In genomic region chr16:33056786-33057185, GRCm38 (mm10) we compare ENCODE assay signal across 8 mouse cellular contexts. TPM values are rescaled to one million over a fixed set of nuclear protein-coding genes. Genes with fewer than 3 reads are reported as not detected.
DNase-seq lines count a peak whose midpoint lies in the region; ATAC-seq and TF ChIP-seq lines count a peak whose summit lies in the region.

No protein-coding gene starts in this region.

- peak; percentile 22 for ATAC-seq in heart, postnatal 0 days (ENCODE audit: insufficient read depth, low read depth)
- ATAC-seq in embryonic facial prominence, embryonic 11.5 days (replicated peaks; ENCODE audit: insufficient number of reproducible peaks, low FRiP score, low TSS enrichment, low read depth), result no peak
- ATAC-seq in intestine, postnatal 0 days, result peak; percentile 34
- ATAC-seq in midbrain, postnatal 0 days (ENCODE audit: low FRiP score), result peak; percentile 65

- H3K4me1 ChIP-seq in heart, postnatal 0 days (ENCODE audit: control insufficient read depth, insufficient read depth), result peaks cover 11% of the 10 kb centered on the region
- no peaks in the 10 kb centered on the region; the same call in 1 of the 2 replicates for H3K4me1 ChIP-seq in embryonic facial prominence, embryonic 11.5 days (ENCODE audit: control insufficient read depth, insufficient read depth, low read length)
- H3K4me1 ChIP-seq in intestine, postnatal 0 days (replicated peaks; ENCODE audit: control insufficient read depth, insufficient read depth, low read length), result 0 out of 2 replicates have a peak, but pooled peaks cover 8% of the 10 kb centered on the region
- H3K4me1 ChIP-seq in midbrain, postnatal 0 days (ENCODE audit: insufficient read depth, low read length), result peaks cover 5% of the 10 kb centered on the region; the same call in 1 of the 2 replicates

- TF ChIP-seq EP300 in heart, postnatal 0 days (IDR thresholded peaks at IDR 0.05; ENCODE audit: low read depth), result no peak

- peak overlapping the region; percentile 91 for H3K27ac ChIP-seq in heart, postnatal 0 days (ENCODE audit: low read depth)
- H3K27ac ChIP-seq in embryonic facial prominence, embryonic 11.5 days (replicated peaks; ENCODE audit: low read depth, low read length), result peak overlapping the region; percentile 87
- H3K27ac ChIP-seq in intestine, postnatal 0 days (ENCODE audit: low read depth, low read length), result peak overlapping the region; percentile 83
- H3K27ac ChIP-seq in midbrain, postnatal 0 days (ENCODE audit: low read depth, low read length), result peak overlapping the region; percentile 87

- WGBS in heart, postnatal 0 days, result 0% methylated on average over 24 of the region's 24 CpGs
- WGBS in embryonic facial prominence, embryonic 11.5 days, result under 1% methylated on average over 24 of the region's 24 CpGs
- under 1% methylated on average over 24 of the region's 24 CpGs for WGBS in intestine, postnatal 0 days
- 0% methylated on average over 24 of the region's 24 CpGs for WGBS in midbrain, postnatal 0 days

- intact Hi-C loops in heart, postnatal 10 days (cut with DNase I), result no loop called here

- H3K4me3 ChIP-seq in heart, postnatal 0 days (ENCODE audit: low read depth, low read length), result peak overlapping the region; percentile 91
- H3K4me3 ChIP-seq in embryonic facial prominence, embryonic 11.5 days (ENCODE audit: low read depth, low read length), result peak overlapping the region; percentile 94
- H3K4me3 ChIP-seq in intestine, postnatal 0 days (ENCODE audit: low read depth, low read length), result peak overlapping the region; percentile 97
- peak overlapping the region; percentile 84 for H3K4me3 ChIP-seq in midbrain, postnatal 0 days (ENCODE audit: low read depth, low read length)

- no peaks in the 10 kb centered on the region for H3K27me3 ChIP-seq in heart, postnatal 0 days (ENCODE audit: control insufficient read depth, insufficient read depth, low read length)
- H3K27me3 ChIP-seq in embryonic facial prominence, embryonic 11.5 days (ENCODE audit: control insufficient read depth, insufficient read depth, low read length), result no peaks in the 10 kb centered on the region
- no peaks in the 10 kb centered on the region for H3K27me3 ChIP-seq in intestine, postnatal 0 days (replicated peaks; ENCODE audit: control insufficient read depth, insufficient read depth, low read length)
- H3K27me3 ChIP-seq in midbrain, postnatal 0 days (ENCODE audit: insufficient read depth, low read length), result no peaks in the 10 kb centered on the region

- no peak for TF ChIP-seq CTCF in heart, postnatal 0 days (IDR thresholded peaks at IDR 0.05; ENCODE audit: low read depth)
- TF ChIP-seq CTCF in intestine, postnatal 0 days (IDR thresholded peaks at IDR 0.05; ENCODE audit: low read depth), result no peak
- TF ChIP-seq CTCF in midbrain, postnatal 0 days (IDR thresholded peaks at IDR 0.05), result no peak

- peaks cover 31% of the 10 kb centered on the region for H3K36me3 ChIP-seq in heart, postnatal 0 days (replicated peaks; ENCODE audit: control insufficient read depth, insufficient read depth, low read length)
- H3K36me3 ChIP-seq in embryonic facial prominence, embryonic 11.5 days (replicated peaks; ENCODE audit: control insufficient read depth, insufficient read depth, low read depth, low read length), result peaks cover 12% of the 10 kb centered on the region
- H3K36me3 ChIP-seq in intestine, postnatal 0 days (ENCODE audit: control insufficient read depth, insufficient read depth), result peaks cover 28% of the 10 kb centered on the region
- H3K36me3 ChIP-seq in midbrain, postnatal 0 days (ENCODE audit: insufficient read depth, low read length), result peaks cover 19% of the 10 kb centered on the region; the same call in 1 of the 2 replicates

- peak overlapping the region; percentile 78 for H3K4me2 ChIP-seq in heart, postnatal 0 days (ENCODE audit: low read depth, low read length)
- peak overlapping the region; percentile 57 for H3K4me2 ChIP-seq in embryonic facial prominence, embryonic 11.5 days (ENCODE audit: low read depth, low read length)
- peak overlapping the region; percentile 74 for H3K4me2 ChIP-seq in intestine, postnatal 0 days (replicated peaks; ENCODE audit: low read depth)
- H3K4me2 ChIP-seq in midbrain, postnatal 0 days (ENCODE audit: low read depth, low read length, poor library complexity, severe bottlenecking), result peak overlapping the region; percentile 75

- H3K9me3 ChIP-seq in heart, postnatal 0 days (replicated peaks; ENCODE audit: control insufficient read depth, low read length), result no peaks in the 10 kb centered on the region
- no peaks in the 10 kb centered on the region for H3K9me3 ChIP-seq in embryonic facial prominence, embryonic 11.5 days (replicated peaks; ENCODE audit: control insufficient read depth, low read length)
- H3K9me3 ChIP-seq in intestine, postnatal 0 days (ENCODE audit: control insufficient read depth), result no peaks in the 10 kb centered on the region
- no peaks in the 10 kb centered on the region for H3K9me3 ChIP-seq in midbrain, postnatal 0 days (ENCODE audit: low read length)

- DNase-seq in heart, postnatal 0 days (ENCODE audit: low spot score), result peak; percentile 45
- DNase-seq in heart, postnatal 10 days, result no peak
- DNase-seq in ES-CJ7 (ENCODE audit: low read depth, low spot score), result peak; percentile 57
- DNase-seq in embryonic facial prominence, embryonic 11.5 days (ENCODE audit: low spot score), result no peak
- peak; percentile 44 for DNase-seq in midbrain, postnatal 0 days (ENCODE audit: low spot score)
- DNase-seq in frontal cortex, adult 2 months (ENCODE audit: extremely low spot score in 1 of 2, low spot score in 1 of 2), result no peak
- DNase-seq in B cell, adult 2 months, result no peak

- H3K9ac ChIP-seq in heart, postnatal 0 days (replicated peaks; ENCODE audit: low read depth, low read length), result peak overlapping the region; percentile 93
- peak overlapping the region; percentile 98 for H3K9ac ChIP-seq in embryonic facial prominence, embryonic 11.5 days (replicated peaks; ENCODE audit: low read length)
- peak overlapping the region; percentile 94 for H3K9ac ChIP-seq in intestine, postnatal 0 days (ENCODE audit: low read depth, low read length)
- peak overlapping the region; percentile 94 for H3K9ac ChIP-seq in midbrain, postnatal 0 days (replicated peaks; ENCODE audit: low read length, poor library complexity, severe bottlenecking)

RNA-seq across cellular contexts. Expression of gene Rpl35a, which starts 0.5 kb away (rescaled TPM):
- total RNA-seq in heart, postnatal 0 days (2014; rRNA removed; ENCODE audit: low replicate concordance), result 615 and 659 TPM in 2 replicates
- 490 and 528 TPM in 2 replicates for polyA plus RNA-seq in heart, postnatal 0 days (2015; fragmentation: Nextera tagmentation; extraction: Ambion mirVana)
- 100 to 1,000 TPM; 380 to 387 TPM for total RNA-seq in heart, postnatal 10 days (2021)
- 929 and 931 TPM in 2 replicates for polyA plus RNA-seq in embryonic facial prominence, embryonic 11.5 days (2014; fragmentation: Nextera tagmentation; extraction: Ambion mirVana)
- polyA plus RNA-seq in intestine, postnatal 0 days (2015; fragmentation: Nextera tagmentation; extraction: Ambion mirVana), result 613 and 645 TPM in 2 replicates
- total RNA-seq in midbrain, postnatal 0 days (2014; rRNA removed), result 675 and 710 TPM in 2 replicates
- 425 and 447 TPM in 2 replicates for polyA plus RNA-seq in midbrain, postnatal 0 days (2015; fragmentation: Nextera tagmentation; extraction: Ambion mirVana)
- polyA plus RNA-seq in frontal cortex, adult 2 months (2012; rRNA removed), result 770 and 771 TPM in 2 replicates

RNA-seq across cellular contexts. Expression of gene Iqcg, which starts 0.8 kb away (rescaled TPM):
- 0.23 TPM in 1 of 2 replicates, not detected in the other for total RNA-seq in heart, postnatal 0 days (2014; rRNA removed; ENCODE audit: low replicate concordance)
- polyA plus RNA-seq in heart, postnatal 0 days (2015; fragmentation: Nextera tagmentation; extraction: Ambion mirVana), result 0.83 and 1.4 TPM in 2 replicates
- under 1 TPM; 0.24 to 0.30 TPM for total RNA-seq in heart, postnatal 10 days (2021)
- 3.7 and 3.8 TPM in 2 replicates for polyA plus RNA-seq in embryonic facial prominence, embryonic 11.5 days (2014; fragmentation: Nextera tagmentation; extraction: Ambion mirVana)
- polyA plus RNA-seq in intestine, postnatal 0 days (2015; fragmentation: Nextera tagmentation; extraction: Ambion mirVana), result 2.1 and 2.4 TPM in 2 replicates
- total RNA-seq in midbrain, postnatal 0 days (2014; rRNA removed), result 2.5 and 8.3 TPM in 2 replicates
- 4.7 and 5.1 TPM in 2 replicates for polyA plus RNA-seq in midbrain, postnatal 0 days (2015; fragmentation: Nextera tagmentation; extraction: Ambion mirVana)
- 2.0 and 3.3 TPM in 2 replicates for polyA plus RNA-seq in frontal cortex, adult 2 months (2012; rRNA removed)

RNA-seq across cellular contexts. Expression of gene Lmln, which starts 5.5 kb away (rescaled TPM):
- 3.5 and 4.4 TPM in 2 replicates for total RNA-seq in heart, postnatal 0 days (2014; rRNA removed; ENCODE audit: low replicate concordance)
- 0.81 and 1.1 TPM in 2 replicates for polyA plus RNA-seq in heart, postnatal 0 days (2015; fragmentation: Nextera tagmentation; extraction: Ambion mirVana)
- 1 to 10 TPM; 2.2 to 2.3 TPM for total RNA-seq in heart, postnatal 10 days (2021)
- polyA plus RNA-seq in embryonic facial prominence, embryonic 11.5 days (2014; fragmentation: Nextera tagmentation; extraction: Ambion mirVana), result 1.2 and 2.3 TPM in 2 replicates
- polyA plus RNA-seq in intestine, postnatal 0 days (2015; fragmentation: Nextera tagmentation; extraction: Ambion mirVana), result 0.72 and 0.99 TPM in 2 replicates
- total RNA-seq in midbrain, postnatal 0 days (2014; rRNA removed), result 7.6 and 19.0 TPM in 2 replicates
- 1.4 and 2.4 TPM in 2 replicates for polyA plus RNA-seq in midbrain, postnatal 0 days (2015; fragmentation: Nextera tagmentation; extraction: Ambion mirVana)
- 8.7 and 9.3 TPM in 2 replicates for polyA plus RNA-seq in frontal cortex, adult 2 months (2012; rRNA removed)

Comparison
In these comparisons a context has a peak if more than half of its experiments do, and no peak if none do; other contexts are left out.
1. DNase-seq: peak in heart, postnatal 0 days (single experiment), ES-CJ7 (single experiment) and midbrain, postnatal 0 days (single experiment); none in heart, postnatal 10 days (0 of 2), embryonic facial prominence, embryonic 11.5 days (single experiment), frontal cortex, adult 2 months (0 of 2) and B cell, adult 2 months (0 of 2).
2. Peak in every context shown above with its lines, with median percentiles within 50 percentile points of each other: H3K27ac ChIP-seq, H3K4me2 ChIP-seq, H3K4me3 ChIP-seq and H3K9ac ChIP-seq.